In genomic region chr3:153668447-153669290, GRCm38 (mm10) we compare ENCODE assay signal across 11 mouse cellular contexts. TPM values are rescaled to one million over a fixed set of nuclear protein-coding genes. Genes with fewer than 3 reads are reported as not detected.
DNase-seq lines count a peak whose midpoint lies in the region; ATAC-seq and TF ChIP-seq lines count a peak whose summit lies in the region.
"Had no signal": no experiment of that assay in that cellular context is flagged by ENCODE, and none has a peak within 500 bp of the region (broad histone marks: within the 10 kb centered on the region; RNA-seq: fewer than 3 reads in every experiment).

No protein-coding gene starts in this region.

- no peak for DNase-seq in forebrain, embryonic 10.5 days (ENCODE audit: extremely low spot score, low spot score)
- DNase-seq in forebrain, embryonic 14.5 days (ENCODE audit: low spot score), result no peak
- peak; percentile 90 for DNase-seq in kidney, adult 2 months
- peak; percentile 24 for DNase-seq in lung, postnatal 36 days
- no peak for DNase-seq in right cerebral cortex, postnatal 25 days
- DNase-seq in layer of hippocampus, adult 11-12 months (ENCODE audit: low spot score), result no peak
- DNase-seq: thymus, adult 2 months had no signal

- WGBS in forebrain, embryonic 10.5 days, result 75% methylated on average over 21 of the region's 21 CpGs
- 74% methylated on average over 21 of the region's 21 CpGs for WGBS in forebrain, embryonic 14.5 days
- WGBS in kidney, adult 2 months, result 68% methylated on average over 21 of the region's 21 CpGs

- H3K9ac ChIP-seq in forebrain, embryonic 14.5 days (ENCODE audit: low read length), result no peak overlapping the region

- no peak; the same call in 1 of the 2 replicates for ATAC-seq in forebrain, embryonic 14.5 days
- ATAC-seq in common myeloid progenitor, adult 5-6 weeks (replicated peaks; ENCODE audit: low read depth, poor library complexity, severe bottlenecking), result peak; percentile 78
- ATAC-seq in activated CD4-positive, CD25-positive, alpha-beta regulatory T cell, adult 4 months, result no peak

- no peak overlapping the region for H3K4me2 ChIP-seq in forebrain, embryonic 14.5 days (ENCODE audit: low read length)

- no peaks in the 10 kb centered on the region for H3K36me3 ChIP-seq in forebrain, embryonic 10.5 days (replicated peaks)
- H3K36me3 ChIP-seq in forebrain, embryonic 14.5 days (ENCODE audit: control insufficient read depth, insufficient read depth, low read length), result no peaks in the 10 kb centered on the region
- no peaks in the 10 kb centered on the region for H3K36me3 ChIP-seq in kidney, adult 2 months (ENCODE audit: control insufficient read depth, insufficient read depth, low read length)

- TF ChIP-seq CTCF in kidney, adult 2 months (conservative IDR thresholded peaks at IDR 0.05; ENCODE audit: insufficient read depth, insufficient read length, low read depth, low read length), result no peak

- H3K4me1 ChIP-seq in forebrain, embryonic 10.5 days, result peaks cover 45% of the 10 kb centered on the region
- peaks cover 3% of the 10 kb centered on the region; the same call in 1 of the 2 replicates for H3K4me1 ChIP-seq in forebrain, embryonic 14.5 days (ENCODE audit: control insufficient read depth, insufficient read depth, low read length)
- H3K4me1 ChIP-seq in kidney, adult 2 months (ENCODE audit: control insufficient read depth, insufficient read depth, low read length), result peaks cover 10% of the 10 kb centered on the region

- H3K27ac ChIP-seq in forebrain, embryonic 10.5 days, result peak overlapping the region; percentile 54
- no peak overlapping the region for H3K27ac ChIP-seq in forebrain, embryonic 14.5 days (ENCODE audit: low read depth, low read length)
- peak overlapping the region; percentile 41; the same call in 1 of the 2 replicates for H3K27ac ChIP-seq in kidney, adult 2 months (ENCODE audit: insufficient read depth, low read depth, low read length)
- H3K27ac ChIP-seq: macrophage had no signal

- no peaks in the 10 kb centered on the region for H3K27me3 ChIP-seq in forebrain, embryonic 10.5 days (ENCODE audit: poor library complexity, severe bottlenecking)
- H3K27me3 ChIP-seq in forebrain, embryonic 14.5 days (replicated peaks; ENCODE audit: control insufficient read depth, insufficient read depth, low read length), result no peaks in the 10 kb centered on the region
- no peaks in the 10 kb centered on the region for H3K27me3 ChIP-seq in kidney, adult 2 months (replicated peaks; ENCODE audit: control insufficient read depth, insufficient read depth, low read length)

- no peaks in the 10 kb centered on the region for H3K9me3 ChIP-seq in forebrain, embryonic 10.5 days
- no peaks in the 10 kb centered on the region for H3K9me3 ChIP-seq in forebrain, embryonic 14.5 days (replicated peaks; ENCODE audit: control insufficient read depth, low read length)

- H3K4me3 ChIP-seq in forebrain, embryonic 10.5 days, result no peak overlapping the region
- no peak overlapping the region for H3K4me3 ChIP-seq in forebrain, embryonic 14.5 days (ENCODE audit: low read depth, low read length)
- H3K4me3 ChIP-seq in kidney, adult 2 months (ENCODE audit: insufficient read depth, low read depth, low read length), result no peak overlapping the region

- no peak for TF ChIP-seq POLR2A in kidney, adult 2 months (IDR thresholded peaks at IDR 0.05; ENCODE audit: low read depth, low read length)

RNA-seq across cellular contexts. Expression of gene St6galnac3, which starts 56.3 kb away (rescaled TPM):
- 40.0 and 40.5 TPM in 2 replicates for polyA plus RNA-seq in forebrain, embryonic 10.5 days (2016; fragmentation: Nextera tagmentation; extraction: Ambion mirVana)
- polyA plus RNA-seq in forebrain, embryonic 14.5 days (2014; fragmentation: Nextera tagmentation; extraction: Ambion mirVana), result 23.2 and 24.7 TPM in 2 replicates
- 2.7 and 14.1 TPM in 2 replicates for total RNA-seq in common myeloid progenitor, adult 5-6 weeks (2017)
- polyA plus RNA-seq in kidney, adult 2 months (2012; rRNA removed), result 2.6 and 3.2 TPM in 2 replicates
- 10 to 100 TPM; 29.1 to 52.4 TPM for polyA plus RNA-seq in activated CD4-positive, CD25-positive, alpha-beta regulatory T cell, adult 4 months (2017; shearing (Covaris generic))
- polyA plus RNA-seq: C2C12 had no signal

Comparison
In these comparisons a context has a peak if more than half of its experiments do, and no peak if none do; other contexts are left out.
1. DNase-seq: peak in kidney, adult 2 months (single experiment) and lung, postnatal 36 days (single experiment); none in forebrain, embryonic 10.5 days (single experiment), forebrain, embryonic 14.5 days (single experiment), right cerebral cortex, postnatal 25 days (single experiment) and layer of hippocampus, adult 11-12 months (single experiment).